Mouse (Mus musculus) liver, embryonic 14.5 days (tissue): ENCODE results near the gene Cd37.

Experiments used
- CTCF ChIP-seq: IDR thresholded peaks from 2 replicates; pipeline ENCODE4 v1.5.1; 2016; ENCODE audit warnings: antibody characterized with exemption, low read depth, control low read depth
- EP300 ChIP-seq: IDR thresholded peaks from 2 replicates; pipeline ENCODE4 v1.6.1; 2016; ENCODE audit warnings: antibody characterized with exemption, low read depth

- no peak for TF ChIP-seq EP300
- TF ChIP-seq CTCF = no peak
These were observed 47.0 kb downstream of the Cd37 start for GRCm38 (mm10) chr7:45191803-45192363.
